Mouse (Mus musculus): ENCODE results near the gene Ccdc97. TPM values are rescaled to one million over a fixed set of nuclear protein-coding genes. Genes with fewer than 3 reads are reported as not detected.

Ccdc97 gene
- polyA plus RNA-seq (2012; rRNA removed), result 39.0 and 46.6 TPM in 2 replicates

- peak; percentile 94 for DNase-seq (ENCODE audit: low read depth, low spot score)
- 4% methylated on average over 32 of the region's 32 CpGs for WGBS
Observed at GRCm38 (mm10) chr7:25718788-25719417, at the start of gene Ccdc97. Gene Ccdc97, minus strand, starts transcription at chr7:25719088.

GRCm38 (mm10) chr7:25768229-25768628 is 49.3 kb upstream of the Ccdc97 start:
- 84% methylated on average over 5 of the region's 5 CpGs for WGBS
- no peak for DNase-seq (ENCODE audit: low read depth, low spot score)

DNA sequence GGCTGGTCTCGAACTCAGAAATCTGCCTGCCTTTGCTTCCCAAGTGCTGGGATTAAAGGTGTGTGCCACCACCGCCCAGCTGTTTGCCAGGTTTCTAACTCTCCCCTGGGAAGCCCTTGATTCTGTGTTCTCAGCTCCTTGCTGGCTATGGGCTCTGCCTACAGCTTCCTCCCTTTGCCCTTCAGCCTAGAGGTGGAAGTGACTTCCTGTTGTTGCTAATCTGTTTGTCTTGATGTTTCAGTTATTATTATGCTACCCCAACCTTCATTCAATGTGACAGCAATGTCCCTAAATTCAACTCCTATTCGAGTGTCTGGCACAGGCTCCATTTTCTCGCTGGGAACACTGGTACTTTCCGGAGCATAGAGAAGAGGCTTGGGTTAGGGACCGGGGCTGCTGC is 47.2 kb upstream of the Ccdc97 start:
- WGBS, result 81% methylated on average over 6 of the region's 6 CpGs
- no peak for DNase-seq (ENCODE audit: low read depth, low spot score)

GRCm38 (mm10) chr7:25764221-25764620 is 45.3 kb upstream of the Ccdc97 start:
- 77% methylated on average over 5 of the region's 5 CpGs for WGBS
- DNase-seq (ENCODE audit: low read depth, low spot score), result no peak

- DNase-seq (ENCODE audit: low read depth, low spot score), result no peak
- 61% methylated on average over 11 of the region's 11 CpGs for WGBS
Observed at GRCm38 (mm10) chr7:25763678-25764077, 44.8 kb upstream of the Ccdc97 start.

- 63% methylated on average over 10 of the region's 10 CpGs for WGBS
Observed at GRCm38 (mm10) chr7:25761354-25761753, 42.5 kb upstream of the Ccdc97 start.

GRCm38 (mm10) chr7:25756011-25756410 is 37.1 kb upstream of the Ccdc97 start:
- DNase-seq (ENCODE audit: low read depth, low spot score), result peak; percentile 62
- WGBS, result under 1% methylated on average over 18 of the region's 18 CpGs

More at GRCm38 (mm10) chr7:25761354-25761753, 42.5 kb upstream of the Ccdc97 start:
- no peak for DNase-seq (ENCODE audit: low read depth, low spot score)

DNA sequence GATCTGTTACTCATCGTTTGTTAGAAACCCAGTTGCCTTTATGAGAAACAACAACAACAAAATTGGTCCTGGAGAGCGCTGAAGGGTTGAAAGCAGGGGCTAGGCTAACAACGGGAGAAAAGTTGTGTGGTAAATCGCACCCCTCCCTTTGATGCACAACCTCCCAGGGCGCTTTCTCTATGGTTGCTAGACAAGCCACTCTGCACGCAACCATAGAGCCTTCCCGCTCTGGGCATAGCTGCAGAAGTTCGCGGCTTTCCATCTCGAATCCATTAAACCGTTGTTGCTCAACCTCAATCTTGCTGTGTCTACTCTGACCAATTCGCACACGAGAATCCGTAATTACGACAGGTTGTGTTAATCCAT is 36.6 kb upstream of the Ccdc97 start:
- under 1% methylated on average over 15 of the region's 15 CpGs for WGBS
- no peak for DNase-seq (ENCODE audit: low read depth, low spot score)

- DNase-seq (ENCODE audit: low read depth, low spot score), result peak; percentile 97
- WGBS, result under 1% methylated on average over 55 of the region's 55 CpGs
Observed at GRCm38 (mm10) chr7:25754738-25755467, 36.0 kb upstream of the Ccdc97 start, which contains the start of gene Hnrnpul1. Gene Hnrnpul1, minus strand, starts transcription at chr7:25754757.

GRCm38 (mm10) chr7:25754439-25754737 is 35.5 kb upstream of the Ccdc97 start:
- WGBS, result 1% methylated on average over 30 of the region's 30 CpGs
- DNase-seq (ENCODE audit: low read depth, low spot score), result no peak

DNA sequence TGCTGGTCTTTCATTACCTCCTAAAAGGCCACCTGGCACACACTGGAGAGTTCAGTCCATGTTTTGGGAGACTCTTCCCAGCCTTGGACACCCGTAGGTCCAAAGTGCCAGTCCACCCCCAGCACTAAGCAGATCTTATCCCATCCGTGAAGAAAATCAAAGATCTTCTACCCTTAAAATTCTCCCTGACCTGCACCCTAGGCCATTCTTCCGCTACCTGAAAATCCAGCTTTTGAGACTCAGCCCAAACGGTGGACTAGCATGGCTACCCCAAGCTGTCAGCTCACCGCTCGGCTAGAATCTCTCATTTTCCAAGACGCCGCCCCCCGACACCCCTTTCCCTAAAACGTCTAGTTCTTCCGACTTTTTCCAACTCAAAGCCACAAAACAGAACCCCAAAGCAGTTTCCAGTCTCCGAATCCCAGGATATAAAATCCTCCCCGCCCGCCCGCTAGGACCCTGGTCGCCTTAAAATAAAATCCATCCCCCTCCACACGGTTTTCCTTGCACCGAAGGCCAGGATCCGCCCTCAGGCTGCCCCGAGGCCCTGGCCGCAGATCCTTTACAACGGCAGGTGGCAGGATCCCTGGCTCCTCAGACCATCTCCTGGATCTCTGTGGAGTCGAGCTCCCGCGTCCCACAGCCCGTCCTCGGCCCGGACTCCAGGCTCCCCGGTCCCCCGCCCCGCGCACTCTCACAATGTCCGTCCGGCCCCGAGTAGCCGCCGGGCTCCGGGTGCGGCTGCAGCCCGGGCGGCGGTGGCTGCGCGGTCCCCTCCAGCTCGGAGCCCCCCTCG is 35.0 kb upstream of the Ccdc97 start:
- WGBS, result under 1% methylated on average over 46 of the region's 46 CpGs
- DNase-seq (ENCODE audit: low read depth, low spot score), result no peak

GRCm38 (mm10) chr7:25753076-25753475 is 34.2 kb upstream of the Ccdc97 start:
- DNase-seq (ENCODE audit: low read depth, low spot score), result no peak

GRCm38 (mm10) chr7:25746844-25747243 is 28.0 kb upstream of the Ccdc97 start:
- WGBS, result 59% methylated on average over 3 of the region's 3 CpGs
- no peak for DNase-seq (ENCODE audit: low read depth, low spot score)

DNA sequence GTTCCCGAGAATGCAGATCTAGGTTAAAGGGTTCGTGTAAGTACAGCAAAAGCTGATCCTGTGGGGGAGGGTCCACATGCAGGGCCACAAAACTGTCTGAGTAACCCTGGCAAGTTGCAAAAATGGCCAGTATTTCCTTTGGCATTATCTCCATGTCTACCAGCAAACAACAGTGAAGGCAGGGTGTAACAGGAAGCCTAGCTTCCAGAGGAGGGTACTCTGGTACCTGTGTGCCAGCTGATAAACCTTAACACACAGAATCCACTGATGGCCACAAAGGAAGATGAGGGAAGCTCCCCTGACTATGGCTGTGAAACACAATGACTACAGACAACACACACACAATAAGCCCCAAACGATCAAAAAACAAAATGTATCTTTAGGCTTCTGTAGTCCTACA is 19.4 kb upstream of the Ccdc97 start:
- DNase-seq (ENCODE audit: low read depth, low spot score), result no peak

GRCm38 (mm10) chr7:25736920-25737319 is 18.0 kb upstream of the Ccdc97 start:
- no peak for DNase-seq (ENCODE audit: low read depth, low spot score)
- 92% methylated on average over 2 of the region's 2 CpGs for WGBS

More for the DNA sequence above, 19.4 kb upstream of the Ccdc97 start:
- WGBS, result 84% methylated on average over 3 of the region's 3 CpGs

DNA sequence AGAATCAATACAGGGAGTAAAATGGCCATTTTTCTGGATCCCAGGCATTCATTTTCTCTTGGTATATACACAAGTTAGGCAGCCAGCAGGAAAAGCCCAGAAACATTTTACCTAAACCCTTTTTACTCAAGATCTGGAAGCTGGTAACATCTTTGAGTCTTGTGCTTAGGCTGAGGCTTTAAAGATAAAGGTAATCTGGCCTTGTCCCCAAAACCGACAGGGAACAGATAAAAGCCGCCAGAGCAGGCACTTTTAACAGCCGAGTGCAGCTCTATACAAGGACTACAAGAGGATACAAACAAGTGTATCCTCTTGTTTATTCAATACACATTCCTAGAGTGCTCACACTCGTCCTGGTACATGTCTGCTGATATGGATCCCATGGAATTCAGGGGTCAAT is 16.1 kb upstream of the Ccdc97 start:
- 61% methylated on average over 4 of the region's 4 CpGs for WGBS

DNA sequence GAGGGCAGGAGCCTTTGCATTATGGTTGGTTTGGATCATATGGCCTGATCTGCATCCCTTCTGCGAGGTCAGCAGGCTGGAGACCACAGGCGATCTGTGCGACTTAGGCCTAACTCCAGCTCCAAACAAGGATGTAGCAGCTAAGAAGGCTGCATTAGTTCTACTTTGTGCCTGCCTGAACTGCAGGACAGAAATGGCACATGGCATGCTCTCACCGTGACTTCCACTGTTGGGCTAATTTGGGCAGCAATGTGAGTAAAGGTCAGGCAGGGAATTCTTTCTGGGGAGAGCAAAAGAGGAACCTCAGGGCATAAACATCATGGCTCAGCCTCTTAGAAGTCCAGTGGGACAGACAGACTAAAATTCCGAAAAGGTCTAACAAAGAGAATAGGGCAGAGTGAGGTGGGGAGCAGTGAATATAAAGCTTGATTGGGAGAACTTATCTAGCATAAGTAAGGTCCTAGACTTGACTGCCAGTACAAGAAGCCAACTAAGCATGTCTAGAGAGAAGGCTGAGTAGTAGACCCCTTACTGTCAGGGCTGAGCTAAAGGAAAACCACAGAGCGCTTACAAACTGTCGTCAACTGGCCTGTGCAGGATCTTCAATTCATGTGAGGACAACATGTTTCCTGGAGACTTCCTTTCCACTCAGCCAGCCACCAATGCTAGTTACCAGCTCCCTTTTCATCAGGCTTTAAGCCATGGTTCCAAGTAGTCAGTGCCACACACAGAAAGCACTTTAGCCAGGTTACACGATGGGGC is 12.6 kb upstream of the Ccdc97 start:
- no peak for DNase-seq (ENCODE audit: low read depth, low spot score)
- 88% methylated on average over 8 of the region's 8 CpGs for WGBS

More for the DNA sequence above, 16.1 kb upstream of the Ccdc97 start:
- no peak for DNase-seq (ENCODE audit: low read depth, low spot score)

GRCm38 (mm10) chr7:25729862-25730261 is 11.0 kb upstream of the Ccdc97 start:
- no peak for DNase-seq (ENCODE audit: low read depth, low spot score)
- 41% methylated on average over 2 of the region's 2 CpGs for WGBS

- DNase-seq (ENCODE audit: low read depth, low spot score), result no peak
- WGBS, result 34% methylated on average over 2 of the region's 2 CpGs
Observed at GRCm38 (mm10) chr7:25729396-25729795, 10.5 kb upstream of the Ccdc97 start.

DNA sequence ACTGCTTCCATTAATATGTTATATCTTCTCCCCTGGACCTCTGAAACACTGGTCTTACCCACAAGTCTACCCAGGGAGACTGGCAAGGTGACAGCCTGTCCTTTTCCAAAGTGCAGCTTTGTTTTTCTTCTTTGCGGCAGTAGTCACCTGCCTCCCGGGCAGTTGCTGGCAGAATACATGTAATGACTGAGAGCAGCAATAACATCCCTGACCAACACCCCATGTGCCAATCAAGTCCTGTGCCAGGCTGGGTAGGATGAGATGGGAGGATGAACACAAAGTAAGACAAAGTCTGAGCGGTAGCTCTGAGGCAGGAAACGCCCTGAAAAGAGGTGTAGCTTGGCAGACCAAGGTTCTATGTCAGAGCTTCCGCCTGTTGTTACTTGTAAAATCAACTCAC is 8.9 kb upstream of the Ccdc97 start:
- 54% methylated on average over 5 of the region's 5 CpGs for WGBS
- DNase-seq (ENCODE audit: low read depth, low spot score), result no peak

Data from large intestine, adult 2 months (tissue).